Mouse (Mus musculus) MEL (cell line): ENCODE results near the gene St6galnac1. TPM values are rescaled to one million over a fixed set of nuclear protein-coding genes. Genes with fewer than 3 reads are reported as not detected.
"Not testable (repeated sequence)": the region's sequence is repeated elsewhere in the genome, so short reads cannot be mapped to it uniquely, and the experiment has no call there.

Source experiments
- DNase-seq: peaks from one replicate; pipeline ENCODE4 v3.0.0; 2011; ENCODE audit warnings: low read depth, low spot score
- H3K27ac ChIP-seq: 2 replicates; pipeline ENCODE4 v1.5.1; 2012; ENCODE audit warnings: low read depth, mild to moderate bottlenecking, control low read depth, low read length, moderate library complexity; ENCODE audit not compliant: control insufficient read depth
- H3K27me3 ChIP-seq, 2 experiments: fragments of 150-350 bp in 1 of 2; sonication (generic) in 1 of 2; 2 replicates each; pipeline ENCODE4 v1.6.1; 2012; ENCODE audit warnings: low read length in 2 of 2, mild to moderate bottlenecking in 2 of 2, improper control_type of control experiment in 1 of 2, moderate library complexity in 1 of 2; ENCODE audit not compliant: insufficient read depth in 2 of 2, control insufficient read depth in 1 of 2
- H3K36me3 ChIP-seq, 2 experiments: 2 replicates each; pipeline ENCODE4 v1.6.1; 2012 to 2014; ENCODE audit warnings: low read length in 2 of 2, improper control_type of control experiment in 1 of 2, inconsistent platforms in 1 of 2, mild to moderate bottlenecking in 1 of 2; ENCODE audit not compliant: insufficient read depth in 2 of 2, control insufficient read depth in 1 of 2
- H3K4me1 ChIP-seq, 2 experiments: fragments of 150-350 bp in 1 of 2; sonication (generic) in 1 of 2; 2 replicates each; pipeline ENCODE4 v1.6.1; 2012; ENCODE audit warnings: low read length in 2 of 2, improper control_type of control experiment in 1 of 2, mild to moderate bottlenecking in 1 of 2; ENCODE audit not compliant: insufficient read depth in 2 of 2, control insufficient read depth in 1 of 2
- H3K4me3 ChIP-seq, 2 experiments: fragments of 150-350 bp in 1 of 2; sonication (generic) in 1 of 2; 2 replicates each; pipeline ENCODE4 v1.5.1; 2012; ENCODE audit warnings: low read depth in 2 of 2, low read length in 2 of 2, mild to moderate bottlenecking in 2 of 2, moderate library complexity in 2 of 2, control low read depth in 1 of 2, improper control_type of control experiment in 1 of 2; ENCODE audit not compliant: control insufficient read depth in 1 of 2, insufficient read depth in 1 of 2
- H3K79me2 ChIP-seq: 2 replicates; pipeline ENCODE4 v1.6.1; 2012; ENCODE audit warnings: mild to moderate bottlenecking, low read length, moderate library complexity; ENCODE audit not compliant: control insufficient read depth, poor library complexity, insufficient read depth
- H3K9ac ChIP-seq: 2 replicates; pipeline ENCODE4 v1.6.1; 2012; ENCODE audit warnings: low read depth, mild to moderate bottlenecking, control low read depth, low read length, moderate library complexity; ENCODE audit not compliant: control insufficient read depth, poor library complexity, severe bottlenecking
- H3K9me3 ChIP-seq: fragments of 150-350 bp; sonication (generic); replicated peaks from 2 replicates; pipeline ENCODE4 v1.6.1; 2012; ENCODE audit warnings: mild to moderate bottlenecking, low read length, improper control_type of control experiment, moderate library complexity; ENCODE audit not compliant: insufficient read depth
- CHD2 ChIP-seq: IDR thresholded peaks from 2 replicates; pipeline ENCODE4 v1.6.1; 2011; ENCODE audit warnings: low read length, improper control_type of control experiment
- CTCF ChIP-seq, 3 experiments: IDR thresholded peaks in 2 of 3; conservative IDR thresholded peaks in 1 of 3; 2 replicates each; pipeline ENCODE4 v1.5.1; 2011 to 2012; ENCODE audit warnings: low read length in 3 of 3, low read depth in 2 of 3, mild to moderate bottlenecking in 2 of 3, improper control_type of control experiment in 1 of 3, inconsistent platforms in 1 of 3, mixed read lengths in 1 of 3, moderate library complexity in 1 of 3; ENCODE audit not compliant: control insufficient read depth in 1 of 3, insufficient read depth in 1 of 3, poor library complexity in 1 of 3, severe bottlenecking in 1 of 3
- E2F4 ChIP-seq: IDR thresholded peaks from 2 replicates; pipeline ENCODE4 v1.6.1; 2011; ENCODE audit warnings: low read depth, low read length, improper control_type of control experiment, borderline replicate concordance
- ELF1 ChIP-seq: IDR thresholded peaks from 2 replicates; pipeline ENCODE4 v1.6.1; 2014; ENCODE audit warnings: low read depth, mild to moderate bottlenecking, inconsistent platforms, low read length, improper control_type of control experiment, moderate library complexity
- HCFC1 ChIP-seq: IDR thresholded peaks from 2 replicates; pipeline ENCODE4 v1.6.1; 2012; ENCODE audit warnings: low read depth, mild to moderate bottlenecking, inconsistent platforms, low read length, improper control_type of control experiment, moderate library complexity
- JUND ChIP-seq: IDR thresholded peaks from 2 replicates; pipeline ENCODE4 v1.6.1; 2011; ENCODE audit warnings: low read depth, mild to moderate bottlenecking, improper control_type of control experiment, low read length
- MAX ChIP-seq: IDR thresholded peaks from 2 replicates; pipeline ENCODE4 v1.6.1; 2011; ENCODE audit warnings: low read length, improper control_type of control experiment
- MAZ ChIP-seq: IDR thresholded peaks from 2 replicates; pipeline ENCODE4 v1.6.1; 2012; ENCODE audit warnings: low read depth, mild to moderate bottlenecking, inconsistent platforms, low read length, improper control_type of control experiment
- MEF2A ChIP-seq: IDR thresholded peaks from 2 replicates; pipeline ENCODE4 v1.6.1; 2014; ENCODE audit warnings: low read depth, mild to moderate bottlenecking, inconsistent platforms, low read length, improper control_type of control experiment; ENCODE audit not compliant: poor library complexity, insufficient replicate concordance, severe bottlenecking; ENCODE audit errors: extremely low read depth
- MXI1 ChIP-seq: IDR thresholded peaks from 2 replicates; pipeline ENCODE4 v1.6.1; 2011; ENCODE audit warnings: mild to moderate bottlenecking, low read depth, low read length, improper control_type of control experiment
- MYB ChIP-seq: IDR thresholded peaks from 2 replicates; pipeline ENCODE4 v1.6.1; 2011; ENCODE audit warnings: mild to moderate bottlenecking, low read depth, low read length, improper control_type of control experiment
- MYC ChIP-seq: IDR thresholded peaks from 2 replicates; pipeline ENCODE4 v1.6.1; 2011; ENCODE audit warnings: low read depth, mild to moderate bottlenecking, low read length, improper control_type of control experiment, moderate library complexity
- NRF1 ChIP-seq: IDR thresholded peaks from 2 replicates; pipeline ENCODE4 v1.6.1; 2014; ENCODE audit warnings: low read depth, mild to moderate bottlenecking, inconsistent platforms, low read length, improper control_type of control experiment, moderate library complexity; ENCODE audit not compliant: poor library complexity, insufficient read depth, severe bottlenecking
- POLR2AphosphoS2 ChIP-seq: IDR thresholded peaks from 2 replicates; pipeline ENCODE4 v1.6.1; 2011; ENCODE audit warnings: low read length, improper control_type of control experiment
- SMC3 ChIP-seq: IDR thresholded peaks from 2 replicates; pipeline ENCODE4 v1.6.1; 2011; ENCODE audit warnings: low read depth, low read length, improper control_type of control experiment
- TAL1 ChIP-seq: IDR thresholded peaks from 2 replicates; pipeline ENCODE4 v1.6.1; 2012; ENCODE audit warnings: mild to moderate bottlenecking, inconsistent platforms, low read length, moderate library complexity, mixed read lengths
- TCF12 ChIP-seq: IDR thresholded peaks from 2 replicates; pipeline ENCODE4 v1.6.1; 2014; ENCODE audit warnings: low read depth, mild to moderate bottlenecking, inconsistent platforms, low read length, improper control_type of control experiment, moderate library complexity
- USF1 ChIP-seq: IDR thresholded peaks from 2 replicates; pipeline ENCODE4 v1.6.1; 2014; ENCODE audit warnings: low read depth, mild to moderate bottlenecking, inconsistent platforms, low read length, improper control_type of control experiment, moderate library complexity
- ZNF384 ChIP-seq: IDR thresholded peaks from 2 replicates; pipeline ENCODE4 v1.6.1; 2012; ENCODE audit warnings: low read depth, mild to moderate bottlenecking, inconsistent platforms, low read length, improper control_type of control experiment
- polyA plus RNA-seq, 2 experiments: library from polyadenylated mRNA; stranded (reverse) in 1 of 2; unstranded in 1 of 2; fragments of >175 nt in 1 of 2; fragments of >200 nt in 1 of 2; gene quantifications; 2 replicates each; pipeline versions ENCODE4 v1.2.1 to v1.2.4; 2012; ENCODE audit warnings: low replicate concordance in 2 of 2, low read depth in 1 of 2; ENCODE audit not compliant: insufficient read length in 2 of 2, insufficient read depth in 1 of 2, missing spikeins in 1 of 2
- total RNA-seq: library from RNA; depleted of rRNA; stranded (reverse); fragments of 300-350 nt; gene quantifications from 2 replicates; pipeline ENCODE4 v1.2.3, GENCODE M21; 2012; rRNA removed

St6galnac1 gene
- total RNA-seq (not detected in 2 replicates), polyA plus RNA-seq (not detected)

GRCm38 (mm10) chr11:116775407-116775806 is at the start of gene St6galnac1:
St6galnac1 (minus strand) TSS chr11:116775507.
- Histone ChIP-seq H3K9ac (no peak within 1 kb of the TSS), H3K36me3 (no peaks in the 10 kb centered on the region), H3K27me3 (no peaks in the 10 kb centered on the region), H3K4me3 (no peak within 1 kb of the TSS), H3K4me1 (0 out of 4 replicates have a peak, but pooled peaks cover 0 to 2% of the 10 kb centered on the region in 2 experiments), H3K79me2 (no peaks in the 10 kb centered on the region), H3K9me3 (no peaks in the 10 kb centered on the region), H3K27ac (no peak within 1 kb of the TSS)
- DNase-seq, result peak; percentile 33
- 0 out of 2 replicates have a peak, but pooled peaks have one; percentile 13 for TF ChIP-seq TCF12
- no peak for TF ChIP-seq MAZ
- no peak for TF ChIP-seq E2F4
- TF ChIP-seq POLR2AphosphoS2, result no peak
- no peak for TF ChIP-seq ZNF384
- TF ChIP-seq MXI1, result no peak

GRCm38 (mm10) chr11:116823885-116824284 is 48.6 kb upstream of the St6galnac1 start:
- H3K27ac ChIP-seq, H3K4me1 ChIP-seq, DNase-seq, H3K27me3 ChIP-seq, H3K36me3 ChIP-seq, H3K4me3 ChIP-seq, H3K9me3 ChIP-seq, H3K9ac ChIP-seq, H3K79me2 ChIP-seq: not testable (repeated sequence)

GRCm38 (mm10) chr11:116823255-116823654 is 47.9 kb upstream of the St6galnac1 start:
- no peak for DNase-seq
- Histone ChIP-seq H3K4me3 (no peak overlapping the region), H3K27me3 (no peaks in the 10 kb centered on the region; a peak in 2 of 4 replicates), H3K4me1 (peaks cover 0 to 5% of the 10 kb centered on the region in 2 experiments; a peak in 2 of 4 replicates), H3K9me3 (no peaks in the 10 kb centered on the region), H3K79me2 (no peaks in the 10 kb centered on the region), H3K27ac (no peak overlapping the region), H3K9ac (no peak overlapping the region), H3K36me3 (no peaks in the 10 kb centered on the region)
- no peak for TF ChIP-seq TCF12

- Histone ChIP-seq H3K27me3 (no peaks in the 10 kb centered on the region; a peak in 2 of 4 replicates), H3K4me3 (no peak overlapping the region), H3K9me3 (no peaks in the 10 kb centered on the region), H3K4me1 (peaks cover 0 to 3% of the 10 kb centered on the region in 2 experiments; a peak in 1 of 4 replicates), H3K27ac (no peak overlapping the region), H3K9ac (no peak overlapping the region), H3K79me2 (no peaks in the 10 kb centered on the region), H3K36me3 (no peaks in the 10 kb centered on the region)
- DNase-seq, result no peak
- TF ChIP-seq MAX (no peak), USF1 (no peak), MYC (no peak), CTCF (IDR thresholded peaks at IDR 0.05 in 2 of 3, conservative IDR thresholded peaks at IDR 0.05 in 1 of 3; ENCODE audit: control insufficient read depth in 1 of 3, insufficient read depth in 1 of 3, low read depth in 2 of 3, low read length in 3 of 3, poor library complexity in 1 of 3, severe bottlenecking in 1 of 3) (no peak), JUND (no peak), TCF12 (no peak), NRF1 (no peak), HCFC1 (no peak), TAL1 (no peak), ZNF384 (no peak), MEF2A (no peak), MYB (no peak), ELF1 (no peak), CHD2 (no peak), E2F4 (no peak), MXI1 (no peak), SMC3 (no peak)
Measured at GRCm38 (mm10) chr11:116822626-116823025, 47.3 kb upstream of the St6galnac1 start.
